Mouse (Mus musculus) erythroblast, embryonic 14.5 days (primary cell): ENCODE measurements around the gene Rcc1l.

ENCODE experiments used
- GATA1 ChIP-seq: IDR thresholded peaks from 2 replicates; pipeline ENCODE4 v1.6.1; 2012; ENCODE audit warnings: low read length, inconsistent platforms, mixed read lengths
- TAL1 ChIP-seq: IDR thresholded peaks from 3 replicates; pipeline ENCODE4 v1.6.1; 2012; ENCODE audit warnings: low read length, inconsistent platforms, mixed read lengths

- TF ChIP-seq TAL1 (no peak), GATA1 (no peak)
These were observed 12.0 kb upstream of the Rcc1l start for GRCm38 (mm10) chr5:134188571-134188970.
